Mouse (Mus musculus) small intestine, adult 10 weeks (tissue): ENCODE measurements around the gene Slc46a2. TPM values are rescaled to one million over a fixed set of nuclear protein-coding genes. Genes with fewer than 3 reads are reported as not detected.

Source experiments
- polyA plus RNA-seq: library from polyadenylated mRNA; stranded (reverse); fragments of 350-450 nt; fragmentation: Illumina TruSeq; extraction: RNeasy Lipid Tissue Mini Kit (QIAGEN cat#74804); gene quantifications from one replicate; pipeline ENCODE4 v1.2.3, GENCODE M21; 2014; ENCODE audit warnings: low replicate concordance

Gene Slc46a2
- polyA plus RNA-seq: not detected

GRCm38 (mm10) chr4:59914608-59915403 is at the start of gene Slc46a2:
Gene Slc46a2, minus strand, starts transcription at chr4:59915056.

GRCm38 (mm10) chr4:59963405-59964344 is 48.8 kb upstream of the Slc46a2 start, which contains the start of gene Mup6:
Gene Mup6, plus strand, starts transcription at chr4:59964294.

GRCm38 (mm10) chr4:59960610-59961009 is 45.8 kb upstream of the Slc46a2 start, which contains the start of gene Mup4:
Gene Mup4, minus strand, starts transcription at chr4:59960710.

Other genes with a start within 250 kb of the Slc46a2 start
- 31.3 TPM for gene Inip, start 113.5 kb downstream of the Slc46a2 start, polyA plus RNA-seq
- 1.9 TPM for gene Snx30, start 109.2 kb downstream of the Slc46a2 start, polyA plus RNA-seq
- not detected for gene Mup4, start 45.7 kb upstream of the Slc46a2 start, polyA plus RNA-seq
- gene Mup6, start 49.2 kb upstream of the Slc46a2 start, polyA plus RNA-seq: not detected
- not detected for gene Mup7, start 155.4 kb upstream of the Slc46a2 start, polyA plus RNA-seq
- gene Mup2, start 239.2 kb upstream of the Slc46a2 start, polyA plus RNA-seq: not detected